Mouse (Mus musculus) spleen, adult 12 weeks (tissue): ENCODE data around the gene Emd.
"Not testable (repeated sequence)": the region's sequence is repeated elsewhere in the genome, so short reads cannot be mapped to it uniquely, and the experiment has no call there.

Experiments used
- DNase-seq: peaks from one replicate; pipeline ENCODE4 v3.0.0; 2022; ENCODE audit warnings: low spot score

The Emd gene

DNA sequence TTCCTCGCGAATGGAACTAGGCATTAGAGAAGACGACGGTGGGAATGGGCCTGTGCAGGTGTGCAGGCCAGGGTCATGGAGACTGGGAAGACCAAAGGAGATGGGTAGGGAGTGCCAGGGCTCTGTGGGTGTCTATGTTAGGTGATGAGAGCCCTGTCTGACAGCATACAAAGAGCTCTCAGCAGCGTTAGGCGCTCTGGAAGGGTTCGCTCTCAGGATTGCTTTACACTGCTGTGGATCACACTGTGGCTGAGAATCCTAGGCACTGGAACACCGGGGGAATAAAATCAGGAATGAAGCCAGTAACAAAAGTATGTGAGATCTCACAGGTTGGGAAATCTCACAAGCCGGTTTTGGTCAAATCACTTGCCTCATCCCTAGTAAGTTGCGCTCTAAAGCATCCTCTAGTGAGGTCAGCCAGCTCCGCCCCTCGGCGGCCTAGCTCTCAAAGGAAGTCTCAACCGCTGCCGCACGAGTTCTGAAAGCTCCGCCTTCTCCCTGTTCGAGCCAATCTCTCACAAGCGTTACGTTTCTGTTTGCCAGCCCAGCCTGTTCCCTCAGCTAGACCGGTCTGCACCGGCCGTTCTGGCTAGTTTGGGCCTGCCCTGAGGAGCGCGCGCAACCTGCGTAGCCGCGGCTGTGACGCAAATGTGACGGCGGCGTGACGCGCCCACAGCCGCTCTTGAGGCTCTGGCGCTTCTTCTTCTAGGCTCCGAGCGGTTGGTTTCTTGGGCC, at the start of gene Emd:
TSS of gene Emd (plus strand) at position 535 of the 735 bp plus-strand sequence.
- peak; percentile 82 for DNase-seq

DNA sequence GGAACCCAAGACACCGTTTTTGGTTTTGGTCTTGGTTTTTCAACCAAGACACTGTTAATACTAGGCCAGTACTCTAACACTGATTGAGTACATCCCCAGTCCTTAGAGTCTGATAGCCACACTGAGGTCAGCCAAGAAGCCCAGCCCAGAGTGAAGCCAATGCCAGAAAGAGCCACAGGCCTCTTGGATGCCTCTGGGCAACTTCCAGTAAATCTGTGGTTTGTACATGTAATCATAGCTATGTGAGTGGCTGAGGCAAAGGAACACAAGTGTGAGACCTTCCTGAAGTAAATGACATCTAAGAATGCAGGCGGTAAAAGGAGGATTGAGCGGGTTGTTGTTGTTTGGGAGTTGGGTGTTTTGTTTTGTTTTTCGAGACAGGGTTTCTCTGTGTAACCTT, 36.0 kb upstream of the Emd start:
- no peak for DNase-seq

DNA sequence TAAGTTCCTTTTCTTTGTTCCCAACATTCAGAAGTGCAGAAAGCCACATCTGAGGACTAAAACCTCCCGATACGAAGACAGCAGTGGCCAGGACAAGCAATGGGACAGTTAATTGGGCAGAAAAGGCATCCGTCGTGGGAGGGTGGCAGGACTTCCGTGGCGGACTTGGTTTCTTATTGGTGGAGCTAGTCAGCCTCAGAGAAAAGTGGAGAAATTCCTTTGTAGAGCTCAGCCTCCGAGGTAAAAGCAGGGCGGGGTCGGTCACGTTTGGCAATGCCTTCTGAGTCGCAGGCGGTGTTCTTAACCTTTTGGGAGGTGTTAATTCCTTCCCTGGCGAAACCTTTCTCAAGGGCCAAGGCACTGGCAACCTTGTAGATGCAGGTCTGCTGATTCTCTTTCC, 35.0 kb upstream of the Emd start:
- no peak for DNase-seq

- not testable (repeated sequence) for DNase-seq
Measured at GRCm38 (mm10) chrX:74220099-74220498, 34.4 kb upstream of the Emd start.

- DNase-seq, result no peak
Measured at GRCm38 (mm10) chrX:74230038-74230437, 24.4 kb upstream of the Emd start.

DNA sequence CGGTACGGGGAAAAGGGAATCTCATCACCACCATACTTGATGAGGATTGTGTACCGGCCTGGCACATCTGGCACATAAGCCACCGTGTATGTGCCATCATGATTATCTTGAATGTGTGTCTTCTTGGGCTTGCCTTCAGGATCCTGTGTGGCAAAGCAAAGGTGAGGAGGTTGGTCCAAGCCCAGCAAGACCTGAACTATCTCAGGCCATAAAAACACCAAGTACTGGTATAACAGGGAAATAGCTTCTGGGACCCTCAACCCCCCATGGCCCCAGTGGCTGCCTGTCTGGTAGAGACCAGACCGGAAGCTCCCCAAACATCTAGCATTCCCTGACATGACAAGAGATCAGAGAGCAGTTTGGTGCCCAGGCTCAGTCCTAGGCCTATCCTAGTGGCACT, 21.3 kb upstream of the Emd start:
- no peak for DNase-seq

DNA sequence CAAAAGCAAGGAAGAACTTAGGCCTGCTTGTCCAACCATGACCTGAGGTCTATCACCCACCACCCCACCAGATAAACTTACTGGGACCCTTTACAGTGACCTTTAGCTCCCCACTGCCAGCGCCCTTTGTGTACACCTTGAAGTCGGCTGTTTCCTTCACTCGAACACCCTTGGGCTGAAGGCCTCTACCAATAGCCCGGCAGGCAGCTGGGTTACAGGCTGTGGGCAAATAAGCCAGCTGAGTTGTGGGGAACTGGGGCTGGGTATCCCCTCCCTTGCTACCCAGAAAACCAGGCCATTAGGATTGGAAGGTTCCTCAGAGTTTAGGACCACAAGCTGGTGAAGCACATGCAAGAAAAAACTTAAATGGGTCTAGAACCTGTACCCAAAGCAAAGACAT, 14.2 kb upstream of the Emd start:
- no peak for DNase-seq

GRCm38 (mm10) chrX:74243396-74243795, 11.1 kb upstream of the Emd start:
- no peak for DNase-seq

DNA sequence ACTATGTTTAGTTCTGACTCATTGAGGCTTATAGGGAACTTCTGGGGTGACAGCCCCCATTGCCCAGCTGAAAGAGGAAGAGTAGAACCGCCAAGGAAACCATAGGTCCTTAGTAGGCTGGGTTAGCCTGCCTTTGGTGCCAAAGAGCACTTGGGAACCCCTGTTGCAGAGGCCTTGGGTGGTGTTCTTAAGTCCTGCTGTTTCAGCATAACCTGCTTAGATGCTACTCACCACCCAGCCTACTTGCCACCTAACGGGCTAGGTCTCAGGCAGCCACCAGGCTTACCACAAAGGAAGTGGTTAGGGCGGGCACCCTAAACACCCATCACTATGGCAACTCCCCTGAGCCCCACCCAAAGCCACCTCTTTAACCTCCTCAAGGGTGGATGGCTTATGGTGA, 10.7 kb upstream of the Emd start:
- DNase-seq, result peak; percentile 53

DNA sequence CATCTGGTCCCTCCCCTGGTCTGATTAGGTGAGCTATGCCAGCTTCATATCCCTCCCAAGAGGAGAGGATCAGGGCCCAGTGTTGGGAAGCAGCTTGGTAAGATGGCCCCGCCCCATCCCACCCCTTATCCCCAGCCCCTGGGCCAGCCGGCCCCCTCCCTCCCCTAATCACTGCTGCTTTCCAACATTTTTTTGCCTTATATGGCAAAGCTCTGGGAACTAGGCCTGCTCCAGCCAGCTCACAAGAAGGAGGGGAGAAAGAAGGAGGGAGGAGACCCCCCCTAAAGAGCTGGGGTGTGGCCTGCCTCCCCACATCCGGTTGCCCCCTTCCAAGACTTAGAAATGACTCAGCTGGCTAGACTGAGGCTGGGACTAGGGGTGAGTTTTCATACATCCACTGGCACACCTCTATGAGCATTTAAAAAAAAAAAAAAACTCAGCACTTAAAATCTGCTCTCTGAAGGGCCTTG, 9.8 kb upstream of the Emd start:
- DNase-seq, result no peak

DNA sequence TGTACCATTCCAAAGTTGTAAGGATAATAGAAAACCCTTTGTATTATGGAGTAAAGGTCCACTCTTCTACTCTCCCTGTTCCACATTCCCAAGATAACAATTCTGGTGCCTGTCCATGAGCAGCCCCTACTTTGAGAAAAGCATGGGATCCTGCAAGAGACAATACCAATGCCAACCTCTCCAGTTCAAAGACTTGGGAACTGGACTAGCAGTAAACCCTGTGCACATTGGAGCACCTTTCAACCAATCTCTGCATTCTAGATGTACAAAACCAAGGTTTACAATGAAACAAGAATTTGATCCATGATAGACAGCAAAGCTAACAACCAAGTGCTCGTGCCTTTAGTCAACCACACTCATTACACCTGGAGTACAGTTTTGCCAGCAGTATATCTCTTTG, 9.4 kb upstream of the Emd start:
- no peak for DNase-seq

GRCm38 (mm10) chrX:74245687-74246086, 8.8 kb upstream of the Emd start:
- peak; percentile 31 for DNase-seq

GRCm38 (mm10) chrX:74246213-74246681, 8.2 kb upstream of the Emd start:
- peak; percentile 65 for DNase-seq

- peak; percentile 18 for DNase-seq
Measured at GRCm38 (mm10) chrX:74246693-74247092, 7.8 kb upstream of the Emd start.

- peak; percentile 25 for DNase-seq
Measured at GRCm38 (mm10) chrX:74248651-74249050, 5.8 kb upstream of the Emd start.

- DNase-seq, result peak; percentile 29
Measured at GRCm38 (mm10) chrX:74249615-74250014, 4.9 kb upstream of the Emd start, which contains the start of gene Flna. TSS of gene Flna (minus strand) at chrX:74249820.

DNA sequence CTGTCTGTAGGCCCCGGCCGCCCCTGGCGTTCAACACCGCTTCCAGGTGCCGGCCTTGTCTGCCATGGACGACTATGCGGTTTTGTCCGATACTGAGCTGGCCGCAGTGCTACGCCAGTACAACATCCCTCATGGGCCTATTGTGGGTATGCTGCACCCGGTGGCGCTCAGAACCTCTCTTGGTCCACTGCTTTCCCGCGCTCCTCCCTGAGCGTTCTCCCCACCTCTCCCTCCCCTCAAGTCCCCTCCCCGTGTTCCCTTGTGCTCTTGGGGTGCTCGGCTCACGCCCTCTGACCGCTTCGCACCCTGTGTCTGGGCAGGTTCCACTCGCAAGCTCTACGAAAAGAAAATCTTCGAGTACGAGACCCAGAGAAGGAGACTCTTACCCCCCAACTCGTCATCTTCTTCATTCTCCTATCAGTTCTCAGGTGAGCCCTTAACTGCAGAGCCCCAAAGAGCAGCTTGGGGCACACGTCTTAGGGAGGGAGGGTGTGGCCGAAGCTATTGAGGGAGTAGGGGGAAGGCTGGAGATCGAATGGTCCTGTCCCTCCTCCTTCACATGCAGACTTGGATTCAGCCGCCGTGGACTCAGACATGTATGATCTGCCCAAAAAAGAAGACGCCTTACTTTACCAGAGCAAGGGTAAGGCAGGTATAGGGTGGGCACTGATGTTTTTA, 540 bp downstream of the Emd start:
- DNase-seq, result no peak

DNA sequence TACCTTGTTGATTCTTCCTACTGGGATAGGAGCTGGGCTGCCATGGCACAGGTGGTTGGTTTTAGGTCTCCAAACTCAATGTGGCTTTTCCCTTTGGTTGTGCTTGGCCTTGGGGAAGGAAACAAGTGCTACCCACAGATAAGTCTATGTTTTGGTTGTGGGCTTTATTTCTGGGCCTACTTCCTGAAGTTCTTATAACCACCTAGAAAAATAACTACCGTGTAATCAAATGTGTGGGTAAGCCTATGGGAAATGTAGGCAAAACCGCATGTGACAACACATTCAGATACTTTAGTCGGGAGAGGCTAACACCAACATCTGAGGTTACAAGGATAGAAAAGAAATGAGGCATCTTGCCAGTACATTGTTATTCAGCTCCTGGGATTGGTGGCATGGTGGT, 3.3 kb downstream of the Emd start:
- DNase-seq, result no peak

- DNase-seq, result no peak
Measured at GRCm38 (mm10) chrX:74269736-74270061, 15.2 kb downstream of the Emd start.

- peak; percentile 82 for DNase-seq
Measured at GRCm38 (mm10) chrX:74270062-74270901, 15.8 kb downstream of the Emd start, which contains the start of gene Rpl10. TSS of gene Rpl10 (plus strand) at chrX:74270812.

DNA sequence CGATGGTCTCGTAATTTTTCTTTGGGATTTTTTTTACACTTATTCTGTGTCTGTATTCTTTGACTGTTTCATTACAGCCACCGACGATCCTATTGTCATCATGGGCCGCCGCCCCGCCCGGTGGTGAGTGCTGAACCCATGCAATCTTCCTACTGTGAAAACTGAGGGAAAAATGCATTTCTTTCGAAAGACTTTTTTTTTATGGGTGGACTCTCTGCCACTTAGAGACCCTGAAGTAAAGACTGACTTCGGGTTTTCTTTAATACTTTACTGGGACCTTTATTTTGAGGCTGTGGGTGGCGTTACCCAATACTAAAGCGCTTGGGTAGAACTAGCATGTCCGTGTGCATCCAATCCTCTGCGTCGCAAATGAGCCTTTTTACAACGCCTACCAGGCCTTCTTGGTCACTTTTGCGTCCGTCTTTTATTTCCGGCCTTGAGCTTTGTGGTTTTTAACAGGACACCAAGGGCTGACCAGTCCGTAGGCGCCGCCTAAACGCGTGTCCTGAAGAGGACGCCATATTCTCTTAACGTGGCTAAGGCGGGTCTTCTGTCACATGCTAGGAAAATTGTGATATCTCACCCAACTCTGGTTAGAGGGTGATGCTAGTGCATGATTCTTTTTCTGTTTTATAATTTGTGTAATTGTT, 16.5 kb downstream of the Emd start:
- DNase-seq, result peak; percentile 9
